Mouse (Mus musculus) left cerebral cortex, adult 9 months (tissue): ENCODE measurements around the gene Pard6a.
A peak's percentile ranks its signal among the peaks of the same experiment; 100 is the strongest.

Source experiments
- DNase-seq, 2 experiments: peaks; one replicate each; pipeline ENCODE4 v3.0.0; 2022; ENCODE audit warnings: low spot score in 2 of 2

The Pard6a gene

GRCm38 (mm10) chr8:105700966-105701824 is at the start of gene Pard6a, which contains the start of gene Acd:
Gene Pard6a, plus strand, starts transcription at chr8:105701148.
Gene Acd, minus strand, starts transcription at chr8:105701102.
- DNase-seq: peak; percentile 87 to 95

GRCm38 (mm10) chr8:105657641-105658040 is 43.3 kb upstream of the Pard6a start:
- no peak for DNase-seq

GRCm38 (mm10) chr8:105661167-105661566 is 39.8 kb upstream of the Pard6a start:
- DNase-seq: peak in 1 of 2 experiments; percentile 22

GRCm38 (mm10) chr8:105677891-105678290 is 23.1 kb upstream of the Pard6a start:
- no peak for DNase-seq

- no peak for DNase-seq
These were observed 15.6 kb upstream of the Pard6a start for GRCm38 (mm10) chr8:105685325-105685724.

GRCm38 (mm10) chr8:105685796-105686308 is 15.1 kb upstream of the Pard6a start, which contains the start of gene Carmil2:
Gene Carmil2, plus strand, starts transcription at chr8:105686274.
- peak in 1 of 2 experiments; percentile 42 for DNase-seq

- no peak for DNase-seq
These were observed 14.4 kb upstream of the Pard6a start for GRCm38 (mm10) chr8:105686551-105686950.

- no peak for DNase-seq
These were observed 13.4 kb upstream of the Pard6a start for GRCm38 (mm10) chr8:105687512-105687911.

GRCm38 (mm10) chr8:105688242-105688752 is 12.7 kb upstream of the Pard6a start:
- no peak for DNase-seq

- no peak for DNase-seq
These were observed 11.5 kb upstream of the Pard6a start for GRCm38 (mm10) chr8:105689256-105689982.

GRCm38 (mm10) chr8:105689983-105690360 is 11.0 kb upstream of the Pard6a start:
- no peak for DNase-seq

- no peak for DNase-seq
These were observed 10.0 kb upstream of the Pard6a start for GRCm38 (mm10) chr8:105690978-105691377.

- no peak for DNase-seq
These were observed 8.3 kb upstream of the Pard6a start for GRCm38 (mm10) chr8:105692449-105693182.

GRCm38 (mm10) chr8:105693648-105694047 is 7.3 kb upstream of the Pard6a start:
- peak in 1 of 2 experiments; percentile 75 for DNase-seq

- peak in 1 of 2 experiments; percentile 46 for DNase-seq
These were observed 6.7 kb upstream of the Pard6a start for GRCm38 (mm10) chr8:105694051-105694799.

- DNase-seq: no peak
These were observed 5.7 kb upstream of the Pard6a start for GRCm38 (mm10) chr8:105695080-105695780.

GRCm38 (mm10) chr8:105697196-105697780 is 3.7 kb upstream of the Pard6a start:
- no peak for DNase-seq

- DNase-seq: no peak
These were observed 2.2 kb upstream of the Pard6a start for GRCm38 (mm10) chr8:105698734-105699133.

GRCm38 (mm10) chr8:105699488-105700215 is 1.3 kb upstream of the Pard6a start:
- no peak for DNase-seq
